Mouse (Mus musculus): ENCODE data around the gene Tmem238l. TPM values are rescaled to one million over a fixed set of nuclear protein-coding genes. Genes with fewer than 3 reads are reported as not detected.

Gene Tmem238l
- total and polyA plus RNA-seq, 2 experiments from 2014 or later: not detected

DNA sequence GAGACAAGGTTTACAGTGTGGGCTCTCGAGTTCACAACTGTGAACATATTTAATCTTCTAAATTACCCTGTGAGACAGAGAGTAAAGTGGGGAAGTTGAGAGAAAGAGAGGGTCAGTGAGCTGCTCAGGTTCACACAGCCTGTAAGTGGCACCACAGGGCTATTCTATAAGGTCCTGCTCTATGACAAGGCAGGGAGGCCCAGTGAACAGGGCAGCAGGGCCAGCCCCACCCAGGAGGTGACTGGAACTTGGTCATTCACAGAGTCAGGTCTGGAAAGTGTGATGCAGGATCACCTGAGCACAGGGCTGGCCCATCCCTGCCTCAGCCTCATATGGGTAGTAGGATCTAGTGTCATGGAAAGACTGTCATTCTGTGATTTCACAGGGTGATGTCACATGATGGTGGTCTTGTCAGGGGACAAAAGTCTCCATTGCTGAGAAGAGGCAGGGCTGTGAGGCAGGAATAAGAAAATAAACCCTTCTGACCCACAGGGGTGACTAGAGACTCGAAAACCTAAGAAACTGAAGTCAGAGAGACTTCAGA, 11.1 kb upstream of the Tmem238l start:
- Histone ChIP-seq H3K9ac (replicated peaks; ENCODE audit: low read length, poor library complexity, severe bottlenecking) (no peak overlapping the region), H3K27ac (ENCODE audit: low read depth, low read length) (no peak overlapping the region), H3K36me3 (ENCODE audit: insufficient read depth, low read length) (no peaks in the 10 kb centered on the region), H3K4me2 (ENCODE audit: low read depth, low read length, poor library complexity, severe bottlenecking) (no peak overlapping the region), H3K9me3 (ENCODE audit: low read length) (no peaks in the 10 kb centered on the region), H3K27me3 (ENCODE audit: insufficient read depth, low read length) (no peaks in the 10 kb centered on the region), H3K4me3 (ENCODE audit: low read depth, low read length) (no peak overlapping the region), H3K4me1 (ENCODE audit: insufficient read depth, low read length) (no peaks in the 10 kb centered on the region)
- no peak for TF ChIP-seq CTCF (IDR thresholded peaks at IDR 0.05)
- 58% methylated on average over 2 of the region's 2 CpGs for WGBS
- ATAC-seq (ENCODE audit: low FRiP score): no peak
- no peak for DNase-seq (ENCODE audit: low spot score)

DNA sequence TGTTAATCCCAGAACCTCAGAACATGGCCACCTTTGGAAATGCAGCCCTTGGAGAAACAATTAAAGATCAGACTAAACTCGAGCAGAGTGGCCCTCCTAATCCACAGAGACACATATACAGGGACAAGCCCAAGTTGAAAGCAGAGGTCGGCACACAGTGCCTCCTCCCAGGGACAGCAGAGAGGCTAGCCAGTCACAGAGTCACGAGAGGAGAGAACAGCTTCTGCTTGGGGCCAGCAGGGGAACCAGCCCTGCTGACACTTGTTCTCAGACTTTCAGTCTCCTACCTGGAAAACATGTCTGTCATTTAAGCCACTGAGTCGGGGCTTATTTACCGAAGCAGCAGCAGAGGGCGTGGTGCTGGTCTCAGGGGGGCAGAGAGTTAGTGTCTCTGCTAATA, 9.9 kb upstream of the Tmem238l start:
- H3K4me3 ChIP-seq (ENCODE audit: low read depth, low read length): no peak overlapping the region
- H3K9ac ChIP-seq (replicated peaks; ENCODE audit: low read length, poor library complexity, severe bottlenecking): no peak overlapping the region
- ATAC-seq (ENCODE audit: low FRiP score) (no peak), DNase-seq (ENCODE audit: low spot score) (no peak)
- H3K9me3 ChIP-seq (ENCODE audit: low read length): no peaks in the 10 kb centered on the region
- WGBS: 69% methylated on average over 6 of the region's 6 CpGs
- TF ChIP-seq CTCF (IDR thresholded peaks at IDR 0.05): no peak
- no peaks in the 10 kb centered on the region for H3K27me3 ChIP-seq (ENCODE audit: insufficient read depth, low read length)
- H3K4me2 ChIP-seq (ENCODE audit: low read depth, low read length, poor library complexity, severe bottlenecking): no peak overlapping the region
- H3K4me1 ChIP-seq (ENCODE audit: insufficient read depth, low read length): no peaks in the 10 kb centered on the region
- no peaks in the 10 kb centered on the region for H3K36me3 ChIP-seq (ENCODE audit: insufficient read depth, low read length)
- no peak overlapping the region for H3K27ac ChIP-seq (ENCODE audit: low read depth, low read length)

DNA sequence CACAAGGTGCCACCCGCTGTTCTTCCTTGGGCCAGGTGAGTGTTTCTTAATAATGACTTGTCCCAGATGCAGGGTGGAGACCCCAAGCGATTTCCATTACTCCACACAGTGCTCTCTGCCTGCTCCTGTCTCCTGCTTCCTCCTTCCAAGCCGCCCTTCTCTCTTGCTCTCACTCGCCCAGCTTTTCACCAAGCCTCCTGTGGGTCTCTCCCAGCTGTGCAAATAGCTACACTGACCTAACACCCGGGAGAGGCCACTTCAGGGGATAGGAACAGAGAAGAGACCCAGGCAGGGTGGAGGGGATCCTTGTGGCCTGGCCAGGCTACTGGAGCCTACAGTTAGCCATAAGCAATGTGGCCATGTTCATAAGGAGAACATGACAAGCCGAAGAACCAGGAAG, 9.5 kb upstream of the Tmem238l start:
- no peak overlapping the region for H3K4me2 ChIP-seq (ENCODE audit: low read depth, low read length, poor library complexity, severe bottlenecking)
- DNase-seq (ENCODE audit: low spot score): no peak
- 85% methylated on average over 6 of the region's 6 CpGs for WGBS
- H3K27ac ChIP-seq (ENCODE audit: low read depth, low read length): no peak overlapping the region
- H3K4me3 ChIP-seq (ENCODE audit: low read depth, low read length): no peak overlapping the region
- H3K27me3 ChIP-seq (ENCODE audit: insufficient read depth, low read length): no peaks in the 10 kb centered on the region
- TF ChIP-seq CTCF (IDR thresholded peaks at IDR 0.05): no peak
- H3K9ac ChIP-seq (replicated peaks; ENCODE audit: low read length, poor library complexity, severe bottlenecking): no peak overlapping the region
- H3K9me3 ChIP-seq (ENCODE audit: low read length): no peaks in the 10 kb centered on the region
- no peak for ATAC-seq (ENCODE audit: low FRiP score)
- H3K36me3 ChIP-seq (ENCODE audit: insufficient read depth, low read length): no peaks in the 10 kb centered on the region
- no peaks in the 10 kb centered on the region for H3K4me1 ChIP-seq (ENCODE audit: insufficient read depth, low read length)

DNA sequence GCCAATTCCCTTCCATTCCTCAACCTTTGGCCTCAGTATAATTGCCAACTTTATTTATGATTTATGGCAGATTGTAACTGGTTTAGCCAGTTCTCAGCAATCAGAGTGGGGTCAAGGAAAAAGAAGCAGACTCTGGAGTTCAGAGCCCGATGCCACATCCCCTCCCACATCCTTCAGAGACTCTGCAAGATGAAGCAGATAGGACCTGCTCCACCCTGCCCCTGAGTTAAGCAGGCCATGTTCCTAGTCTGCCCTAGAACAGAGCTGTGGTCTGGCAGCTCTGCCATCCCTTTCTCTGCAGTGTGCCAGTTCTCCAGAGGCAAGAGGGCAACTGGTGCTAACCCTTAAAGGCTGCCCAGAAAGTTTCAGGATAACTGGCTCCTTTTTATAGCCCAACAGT, 4.4 kb downstream of the Tmem238l start:
- no peak for ATAC-seq (ENCODE audit: low FRiP score)

DNA sequence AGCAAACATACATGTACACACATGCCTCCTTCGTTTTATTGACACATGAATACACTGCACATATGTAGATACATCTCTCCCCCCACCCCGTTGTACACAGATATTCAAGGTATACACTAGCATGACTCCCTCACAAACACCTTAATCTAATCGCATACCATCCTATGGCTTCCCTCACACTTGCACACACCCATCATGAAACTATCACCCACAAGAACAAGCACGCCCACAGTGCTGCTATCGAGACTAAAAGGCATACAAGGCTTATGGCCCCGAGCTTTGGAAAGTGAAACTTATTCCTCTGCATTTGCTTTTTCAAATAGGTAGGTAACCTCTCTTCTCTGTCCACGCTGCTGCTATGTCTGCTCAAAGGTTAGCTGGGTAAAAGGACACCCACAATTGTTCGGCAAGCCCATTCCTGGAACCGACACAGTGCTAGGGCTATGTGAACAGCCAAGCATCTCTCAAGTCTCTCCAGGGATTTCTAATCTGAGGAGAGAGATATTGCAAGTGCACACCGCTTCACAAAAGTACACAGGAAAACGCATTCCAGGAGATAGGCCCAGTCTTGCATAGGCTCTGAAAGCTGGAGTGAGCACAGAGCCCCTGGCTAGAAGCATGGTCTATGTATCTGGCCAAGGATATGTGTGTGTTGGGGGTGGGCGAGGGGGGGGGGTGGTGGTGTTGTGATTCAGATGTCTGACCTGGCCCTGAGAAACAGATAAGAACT, 5.2 kb downstream of the Tmem238l start:
- WGBS: 93% methylated on average over 12 of the region's 12 CpGs
- no peak for ATAC-seq (ENCODE audit: low FRiP score)
- no peak for DNase-seq (ENCODE audit: low spot score)
- no peak for TF ChIP-seq CTCF (IDR thresholded peaks at IDR 0.05)
- H3K27me3 ChIP-seq (ENCODE audit: insufficient read depth, low read length): no peaks in the 10 kb centered on the region
- H3K4me1 ChIP-seq (ENCODE audit: insufficient read depth, low read length): no peaks in the 10 kb centered on the region
- H3K27ac ChIP-seq (ENCODE audit: low read depth, low read length): no peak overlapping the region
- no peak overlapping the region for H3K9ac ChIP-seq (replicated peaks; ENCODE audit: low read length, poor library complexity, severe bottlenecking)
- no peaks in the 10 kb centered on the region for H3K9me3 ChIP-seq (ENCODE audit: low read length)
- no peak overlapping the region for H3K4me3 ChIP-seq (ENCODE audit: low read depth, low read length)
- no peak overlapping the region for H3K4me2 ChIP-seq (ENCODE audit: low read depth, low read length, poor library complexity, severe bottlenecking)
- no peaks in the 10 kb centered on the region for H3K36me3 ChIP-seq (ENCODE audit: insufficient read depth, low read length)

More for the DNA sequence above, 4.4 kb downstream of the Tmem238l start:
- DNase-seq (ENCODE audit: low spot score): no peak
- no peak overlapping the region for H3K4me3 ChIP-seq (ENCODE audit: low read depth, low read length)
- TF ChIP-seq CTCF (IDR thresholded peaks at IDR 0.05): no peak
- 100% methylated on average over 1 of the region's 1 CpGs for WGBS
- no peaks in the 10 kb centered on the region for H3K27me3 ChIP-seq (ENCODE audit: insufficient read depth, low read length)
- H3K9me3 ChIP-seq (ENCODE audit: low read length): no peaks in the 10 kb centered on the region
- no peaks in the 10 kb centered on the region for H3K36me3 ChIP-seq (ENCODE audit: insufficient read depth, low read length)
- no peak overlapping the region for H3K4me2 ChIP-seq (ENCODE audit: low read depth, low read length, poor library complexity, severe bottlenecking)
- no peak overlapping the region for H3K27ac ChIP-seq (ENCODE audit: low read depth, low read length)
- H3K4me1 ChIP-seq (ENCODE audit: insufficient read depth, low read length): no peaks in the 10 kb centered on the region
- no peak overlapping the region for H3K9ac ChIP-seq (replicated peaks; ENCODE audit: low read length, poor library complexity, severe bottlenecking)

DNA sequence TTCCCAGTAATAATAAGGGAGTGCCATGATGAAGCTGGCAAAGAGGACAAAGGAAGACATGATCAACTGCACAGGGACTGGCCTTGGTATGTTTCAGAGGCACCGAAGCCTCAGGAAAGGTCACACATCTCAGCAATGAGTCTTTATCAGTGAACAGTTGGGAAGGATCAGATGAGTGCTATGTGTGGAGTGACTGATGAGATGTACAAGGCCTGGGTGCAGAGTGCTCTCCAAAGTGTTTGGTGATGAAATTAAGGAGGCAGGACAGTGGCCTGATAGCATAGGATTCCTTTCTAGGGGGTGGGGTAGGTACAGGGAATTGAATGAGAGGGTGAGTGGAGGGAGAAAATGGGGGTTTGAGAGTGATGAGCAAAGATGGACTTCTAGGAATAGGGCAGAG, 7.0 kb downstream of the Tmem238l start:
- 96% methylated on average over 1 of the region's 1 CpGs for WGBS
- H3K4me2 ChIP-seq (ENCODE audit: low read depth, low read length, poor library complexity, severe bottlenecking): no peak overlapping the region
- no peaks in the 10 kb centered on the region for H3K4me1 ChIP-seq (ENCODE audit: insufficient read depth, low read length)
- no peaks in the 10 kb centered on the region for H3K36me3 ChIP-seq (ENCODE audit: insufficient read depth, low read length)
- no peak for TF ChIP-seq CTCF (IDR thresholded peaks at IDR 0.05)
- H3K27ac ChIP-seq (ENCODE audit: low read depth, low read length): no peak overlapping the region
- H3K9ac ChIP-seq (replicated peaks; ENCODE audit: low read length, poor library complexity, severe bottlenecking): no peak overlapping the region
- no peaks in the 10 kb centered on the region for H3K9me3 ChIP-seq (ENCODE audit: low read length)
- no peak overlapping the region for H3K4me3 ChIP-seq (ENCODE audit: low read depth, low read length)
- H3K27me3 ChIP-seq (ENCODE audit: insufficient read depth, low read length): no peaks in the 10 kb centered on the region
- DNase-seq (ENCODE audit: low spot score) (no peak), ATAC-seq (ENCODE audit: low FRiP score) (no peak)

Data from midbrain, postnatal 0 days (tissue).